Mouse (Mus musculus) mouse embryonic stem cell (cell line): ENCODE results near the gene Suco.

ENCODE experiments used
- in situ Hi-C, 2 experiments: fragments of 300-500 bp; cut with MboI; formaldehyde crosslinking; loops; 1 replicate in 1 of 2; 3 replicates in 1 of 2; pipeline ENCODE4 v1.14.3; 2019 to 2020; ENCODE audit warnings: low sequenced_read_pairs in 2 of 2, low pct_unique_long_range_greater_than_20kb in 1 of 2, mixed read lengths in 1 of 2; ENCODE audit not compliant: unreplicated experiment in 1 of 2

The Suco gene

DNA sequence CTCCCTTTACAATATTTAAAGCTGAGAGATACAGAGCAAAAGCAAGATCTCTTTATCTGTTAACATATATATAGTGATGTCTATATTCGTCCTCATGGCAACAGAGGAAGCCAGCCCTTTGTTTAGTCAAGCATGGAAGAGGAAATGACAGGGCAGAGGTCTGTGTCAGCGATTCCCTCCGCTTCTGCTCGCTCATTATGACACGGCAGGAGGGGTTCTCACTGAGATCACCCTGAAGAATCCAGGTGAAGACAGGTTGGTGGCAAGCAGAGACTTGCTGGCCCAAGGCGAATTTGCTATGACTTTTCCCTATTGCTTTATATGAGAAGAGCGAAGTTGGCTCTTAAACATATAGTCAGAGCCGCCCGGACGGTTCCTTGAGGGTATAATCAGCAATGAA, 19.6 kb upstream of the Suco start:
- in situ Hi-C loops: no loop called here

DNA sequence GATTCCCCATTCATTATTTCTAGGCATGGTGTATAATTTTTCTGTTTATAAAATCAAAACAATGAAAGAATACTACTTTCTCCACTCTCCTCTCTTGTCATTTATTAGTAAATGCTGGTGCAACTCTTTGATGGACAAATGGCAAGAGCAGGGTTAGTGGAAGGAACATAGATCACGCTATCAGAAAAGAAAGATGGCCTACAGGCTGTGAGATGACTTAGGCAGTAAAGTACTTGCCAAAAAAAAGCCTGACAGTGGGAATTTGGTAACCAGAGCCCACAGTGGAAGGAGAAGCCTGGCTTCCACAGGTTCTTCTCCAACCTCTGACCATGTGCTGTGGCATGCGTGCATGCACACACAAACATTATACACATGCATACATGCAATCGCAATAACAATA, 18.5 kb upstream of the Suco start:
- in situ Hi-C loops: no loop called here

DNA sequence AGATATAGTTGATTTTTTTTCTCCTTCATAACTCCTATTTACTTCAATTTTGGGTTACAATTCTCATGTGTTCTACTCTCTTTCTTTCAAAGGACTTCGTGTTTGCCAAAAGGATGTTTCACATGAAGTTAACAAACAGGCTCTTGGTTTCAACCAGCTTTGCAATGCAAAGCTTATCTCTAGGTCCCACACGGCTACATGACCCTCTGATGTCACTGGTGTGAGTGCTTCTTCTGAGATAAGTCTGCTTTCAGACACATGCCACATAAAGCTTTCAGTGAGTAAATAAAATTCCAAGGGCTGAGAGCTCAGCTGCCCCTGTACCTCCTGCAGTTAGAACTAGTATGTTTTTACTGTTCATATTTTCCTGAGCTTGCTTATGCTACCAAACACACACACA, 18.1 kb upstream of the Suco start:
- in situ Hi-C loops: no loop called here

DNA sequence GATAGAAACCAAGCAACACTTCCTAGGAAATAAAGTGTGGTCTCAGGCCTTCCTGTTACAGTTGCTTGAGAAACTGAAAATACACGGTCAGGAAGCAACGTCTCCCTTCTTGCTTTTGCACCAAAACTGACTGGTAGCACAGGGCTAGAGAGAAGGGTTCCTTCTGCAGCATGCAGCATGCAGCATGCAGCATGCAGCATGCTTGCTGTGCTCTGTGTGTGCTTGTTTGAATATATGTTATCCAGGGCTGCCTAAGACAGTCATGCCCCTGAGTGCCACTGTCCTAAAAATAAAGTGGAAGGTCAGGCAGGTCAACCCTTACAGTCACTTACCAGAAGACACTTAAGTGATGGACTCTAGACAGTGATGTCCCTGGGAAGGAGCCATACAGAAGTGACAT, 17.6 kb upstream of the Suco start:
- in situ Hi-C loops: no loop called here

DNA sequence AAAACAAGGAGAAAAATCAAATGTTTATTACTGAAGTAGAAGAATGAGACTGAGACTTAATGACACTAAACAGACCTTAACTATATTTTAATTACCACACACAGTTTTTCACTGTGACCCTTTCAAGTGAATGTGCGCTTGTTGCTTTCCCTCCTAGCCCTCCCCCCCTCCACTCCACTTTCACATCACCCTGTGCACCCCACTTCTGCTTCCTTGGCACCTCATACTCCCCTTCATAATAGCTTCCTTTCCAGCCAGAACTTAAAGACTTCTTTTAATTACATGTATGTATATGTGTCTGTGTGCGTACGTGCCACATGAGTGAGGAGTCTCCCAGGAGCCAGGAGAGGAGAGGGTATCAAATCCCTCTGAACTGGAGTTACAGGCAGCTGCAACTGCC, 12.3 kb upstream of the Suco start:
- in situ Hi-C loops: no loop called here

DNA sequence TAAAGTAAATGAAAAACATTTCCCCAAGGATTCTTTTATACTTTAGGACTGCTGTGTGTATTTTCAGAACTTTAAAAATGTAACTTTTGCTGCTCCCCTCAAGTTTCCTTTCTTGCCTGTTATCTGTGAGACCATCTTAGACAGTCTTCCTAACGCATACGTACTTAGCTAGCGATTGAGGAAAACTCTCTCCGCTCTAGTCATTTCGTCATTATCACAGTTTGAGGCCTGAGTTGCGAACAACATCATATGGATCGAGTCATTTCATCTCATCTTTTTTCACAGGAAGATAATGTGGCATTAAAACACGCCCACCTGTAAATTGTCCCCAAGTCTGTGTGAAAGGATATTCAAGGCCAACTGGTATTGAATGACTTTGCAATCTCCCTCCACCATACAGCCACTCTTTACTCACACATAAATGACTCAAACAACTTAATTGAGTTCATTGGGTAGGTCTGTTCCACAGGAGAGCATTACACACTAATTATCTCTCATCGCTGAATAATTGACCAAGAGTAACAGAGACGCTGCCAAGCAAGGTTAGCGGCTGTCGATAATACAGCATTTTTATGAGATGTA, 11.3 kb upstream of the Suco start:
- in situ Hi-C loops: no loop called here

DNA sequence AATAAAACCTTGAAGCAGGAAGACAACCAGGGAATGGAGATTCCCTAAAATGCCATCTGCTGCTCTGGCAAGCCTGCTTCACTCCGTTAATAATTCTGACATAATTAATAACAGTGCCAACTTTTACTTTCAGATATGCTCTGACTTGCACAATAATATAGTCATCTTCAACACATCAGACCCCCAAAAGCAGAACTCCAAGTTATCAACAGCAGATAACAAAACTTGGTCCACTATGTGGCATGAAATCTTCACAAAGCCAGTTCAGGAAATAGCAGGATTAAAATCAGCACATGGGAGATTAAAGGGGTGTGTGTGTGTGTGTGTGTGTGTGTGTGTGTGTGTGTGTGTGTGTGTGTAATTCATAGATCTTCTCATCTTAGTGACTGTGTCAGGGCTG, 9.3 kb upstream of the Suco start:
- in situ Hi-C loops: no loop called here

DNA sequence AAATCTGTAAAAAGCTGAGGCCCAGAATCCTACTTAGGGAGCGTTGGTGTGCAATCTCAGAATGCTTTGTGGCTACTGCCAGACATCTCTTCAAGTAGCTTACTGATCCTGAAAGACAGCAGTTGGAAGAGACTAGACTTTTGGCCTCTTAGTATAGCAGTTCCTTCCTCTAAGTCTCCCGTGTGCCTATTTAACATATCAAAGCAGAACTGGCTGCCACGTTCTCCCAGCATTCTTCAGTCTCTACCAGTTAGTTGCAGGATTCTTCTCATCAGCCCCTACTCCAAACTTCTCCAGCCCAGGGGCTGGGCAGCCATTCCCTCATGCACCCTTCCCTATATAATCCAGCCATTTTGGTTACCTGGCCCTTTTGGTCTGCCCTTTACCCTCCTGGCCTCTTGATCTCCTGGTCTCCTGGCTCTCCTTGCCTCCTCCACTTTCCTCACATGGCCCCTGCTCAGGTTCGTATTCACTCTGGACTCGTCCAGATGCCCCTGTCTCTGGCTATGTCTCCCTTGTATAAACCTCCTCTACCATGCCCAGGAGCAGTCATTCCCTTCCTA, 1.2 kb upstream of the Suco start:
- in situ Hi-C loops: no loop called here

DNA sequence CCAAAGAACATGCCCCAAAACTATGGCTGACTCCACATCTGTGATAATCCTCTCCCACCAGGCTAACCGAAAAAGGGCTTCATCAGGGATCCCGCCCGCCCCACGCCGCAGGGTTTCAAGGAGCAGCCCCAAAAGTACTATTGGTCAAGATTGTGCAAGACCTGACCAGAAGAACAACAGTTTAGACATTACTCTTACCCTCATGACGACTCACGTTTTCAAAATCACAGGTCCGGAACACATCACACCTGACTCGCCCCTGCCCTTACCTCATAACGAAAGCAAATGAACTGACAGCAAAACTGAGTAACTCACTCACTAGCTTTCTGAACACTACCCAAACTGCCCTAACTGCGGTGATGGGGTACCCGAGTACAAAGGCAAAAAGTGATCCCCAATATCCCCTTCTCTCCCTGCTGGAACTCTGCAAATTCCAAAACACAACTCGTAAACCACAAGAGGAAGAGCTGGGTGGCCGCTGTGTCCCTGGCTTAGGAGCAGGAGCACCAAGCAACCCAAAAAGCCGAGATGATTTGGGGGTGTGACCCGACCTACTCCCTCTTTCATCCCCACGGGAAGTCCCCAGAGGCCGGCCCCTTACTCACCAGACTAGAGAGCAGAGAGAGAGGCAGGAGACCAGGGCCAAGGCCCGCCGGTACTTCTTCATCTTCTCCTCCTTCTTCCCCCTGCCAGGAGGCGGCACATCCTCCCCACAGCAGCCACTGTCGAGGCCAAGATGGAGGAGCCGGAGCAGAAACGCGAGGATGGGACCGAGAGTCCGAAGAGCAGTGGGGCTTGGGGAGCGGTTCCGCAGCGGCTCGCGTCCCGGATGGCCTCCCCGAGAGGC, 553 bp downstream of the Suco start:
- in situ Hi-C loops: no loop called here

DNA sequence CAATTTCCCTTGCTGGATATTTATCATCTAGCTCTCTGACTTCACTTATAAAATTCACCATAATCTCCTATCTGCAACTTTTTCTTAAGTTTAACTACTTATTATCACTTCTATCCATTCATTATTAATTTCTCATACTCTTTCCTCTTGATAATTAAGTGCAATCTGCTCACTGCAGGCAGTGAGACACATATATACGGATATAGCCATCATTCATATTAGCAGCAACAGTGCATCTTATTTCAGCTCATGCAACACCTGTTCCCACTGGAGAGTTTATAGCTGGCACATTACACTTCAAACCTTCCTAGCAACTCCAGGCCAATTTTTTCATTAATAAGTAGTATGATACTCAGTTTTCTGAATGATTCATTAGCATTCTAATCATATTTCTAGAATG, 7.1 kb downstream of the Suco start:
- in situ Hi-C loops: no loop called here

DNA sequence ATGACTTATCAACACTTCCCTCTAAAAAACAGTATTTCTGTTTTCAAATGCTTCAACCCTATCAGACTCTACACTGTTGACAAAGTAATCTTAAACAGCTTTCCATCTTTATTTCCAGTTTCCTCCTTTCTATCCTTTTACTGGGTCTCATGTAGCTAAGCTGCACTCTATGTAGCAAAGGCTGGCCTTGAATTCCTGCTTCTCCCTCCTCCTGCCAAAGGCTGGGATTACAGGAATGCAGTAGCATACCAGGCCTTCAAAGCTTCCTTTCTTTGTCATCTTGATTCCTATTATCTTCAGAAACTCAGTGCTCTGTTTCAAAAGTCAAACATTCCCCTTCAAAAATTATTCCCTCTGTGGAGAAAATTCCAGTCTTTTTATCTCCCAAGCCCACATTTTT, 8.1 kb downstream of the Suco start:
- in situ Hi-C loops: no loop called here

DNA sequence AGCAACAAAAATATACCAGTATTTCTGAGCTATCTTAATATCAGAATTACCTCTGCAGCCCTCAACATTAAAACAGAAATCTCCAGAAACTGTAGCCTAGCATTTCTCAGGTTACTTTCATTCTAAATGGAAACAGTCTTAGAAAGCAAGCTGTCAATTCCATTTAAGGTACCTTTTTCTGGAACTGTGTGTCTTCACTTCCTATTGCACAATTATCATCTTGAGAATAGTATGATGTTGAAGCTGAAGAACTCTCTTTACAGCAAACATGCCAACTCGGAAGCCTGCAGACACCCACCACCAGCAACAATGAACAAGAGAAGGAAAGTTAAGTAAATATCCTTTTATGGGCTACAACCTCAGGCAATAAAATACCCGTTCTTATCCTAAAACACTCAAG, 12.7 kb downstream of the Suco start:
- in situ Hi-C loops: no loop called here

DNA sequence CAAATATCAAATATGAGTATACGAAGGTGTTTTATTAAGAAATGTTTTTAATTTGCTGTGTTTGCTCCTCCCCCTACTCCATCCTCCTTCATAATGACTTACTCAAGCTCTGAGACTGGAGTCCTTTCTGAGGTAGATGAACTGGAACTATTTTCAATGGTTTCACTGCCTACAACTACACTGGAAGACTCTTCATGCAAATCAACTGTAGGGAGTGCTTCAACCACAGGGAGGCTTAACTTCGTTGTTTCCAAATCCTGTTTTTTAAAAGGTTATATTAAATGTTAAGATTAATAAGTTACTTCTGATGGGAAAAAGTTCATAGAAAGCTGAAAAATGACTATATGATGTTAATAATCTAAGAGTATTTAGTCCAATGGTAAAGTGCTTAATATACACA, 17.2 kb downstream of the Suco start:
- in situ Hi-C loops: no loop called here

DNA sequence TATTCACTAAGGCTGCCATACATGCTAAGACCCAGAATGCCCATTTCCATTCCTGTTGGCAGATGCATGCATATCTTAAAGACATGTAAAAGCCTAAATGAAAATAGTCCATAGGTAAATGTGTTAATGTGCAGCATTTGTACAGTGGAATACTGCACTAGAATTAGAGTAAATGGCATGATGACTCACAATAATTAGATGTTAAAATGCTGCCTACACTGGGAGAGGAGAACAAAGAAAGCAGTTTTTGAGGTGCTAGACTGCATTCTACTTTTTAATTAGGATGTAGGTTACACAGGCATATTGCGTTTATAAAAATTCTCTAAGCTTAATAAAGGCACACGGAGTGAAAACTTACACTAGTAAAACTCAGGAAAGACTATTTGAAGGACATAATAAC, 49.8 kb downstream of the Suco start:
- in situ Hi-C loops: loop anchor here in 1 of 2 experiments (25.0 kb wide), 1 partner anchor 886 kb away; no protein-coding TSS in a partner anchor

DNA sequence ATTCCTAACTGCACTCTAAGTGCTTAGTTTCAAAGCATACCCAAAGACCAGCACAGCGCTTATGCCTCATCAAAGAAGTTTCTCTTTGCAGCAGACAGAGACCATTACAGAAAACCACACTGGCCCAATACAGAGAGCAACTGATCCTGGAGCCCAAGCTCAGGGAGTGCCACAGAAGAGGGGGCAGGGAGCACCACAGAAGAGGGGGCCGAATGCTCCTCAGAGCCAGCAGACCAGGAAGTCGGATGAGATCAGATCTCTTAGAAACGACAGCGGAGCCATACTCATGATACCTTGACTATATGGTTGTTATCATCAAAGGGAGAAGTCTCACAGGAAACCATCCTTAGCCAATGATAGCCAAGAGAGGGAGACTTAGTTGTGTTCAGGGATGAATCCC, 67.1 kb downstream of the Suco start:
- in situ Hi-C loops: no loop called here

DNA sequence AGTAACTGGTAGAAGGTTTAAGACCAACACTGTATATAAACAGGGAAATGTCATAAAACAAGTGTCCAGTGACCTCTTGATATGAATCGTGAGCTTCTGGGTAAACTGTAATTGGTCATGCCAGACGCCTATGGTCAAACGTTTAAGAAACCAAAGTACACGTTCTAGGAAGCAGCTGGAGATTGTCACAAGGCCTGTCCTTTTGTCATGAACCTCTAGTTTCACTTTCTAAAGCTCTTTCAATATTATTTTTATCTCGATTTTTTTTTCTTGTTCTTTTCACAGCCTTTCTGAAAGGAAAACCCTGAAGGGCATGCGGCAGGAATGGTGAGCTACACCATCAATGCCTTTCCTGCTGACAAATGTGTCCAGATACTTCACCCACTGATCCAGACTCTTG, 67.5 kb downstream of the Suco start:
- in situ Hi-C loops: no loop called here

DNA sequence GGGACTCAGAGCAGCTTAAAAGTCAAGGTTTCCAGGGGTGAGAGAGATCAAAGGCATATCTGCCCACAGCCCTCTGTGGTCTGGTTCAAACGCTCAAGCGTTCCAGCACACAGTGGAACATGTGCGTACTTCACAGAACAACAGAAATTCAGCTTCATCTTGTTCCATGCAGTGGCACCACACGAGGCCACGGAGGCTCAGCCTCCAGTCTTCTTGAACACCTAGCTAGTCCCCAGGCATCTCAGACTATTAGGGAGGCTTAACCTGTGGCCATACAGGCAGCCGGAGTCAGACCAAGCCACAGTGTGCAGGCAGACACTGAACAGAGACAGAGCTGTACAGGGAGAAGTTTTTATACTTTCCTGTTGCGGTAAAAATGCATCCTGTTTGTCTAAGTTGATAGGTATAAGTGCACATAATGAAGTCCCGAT, 71.9 kb downstream of the Suco start:
- in situ Hi-C loops: no loop called here

DNA sequence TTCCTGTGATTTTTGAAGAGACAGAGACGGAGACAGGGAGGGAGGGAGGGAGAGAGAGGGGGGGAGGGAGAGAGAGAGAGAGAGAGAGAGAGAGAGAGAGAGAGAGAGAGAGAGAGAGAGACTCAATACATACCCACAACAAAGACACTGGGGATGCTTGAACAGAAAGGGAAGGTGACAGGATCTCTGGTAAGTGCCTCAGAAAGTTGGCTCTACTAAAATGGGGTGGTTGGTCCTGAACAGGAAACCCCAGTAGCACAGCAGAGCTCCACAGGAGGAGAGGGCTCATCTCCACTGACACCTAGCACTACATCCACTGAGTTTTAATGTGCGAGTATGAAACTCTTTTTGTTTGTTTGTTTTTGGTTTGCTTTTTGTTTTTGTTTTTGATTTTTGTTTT, 75.2 kb downstream of the Suco start:
- in situ Hi-C loops: no loop called here

DNA sequence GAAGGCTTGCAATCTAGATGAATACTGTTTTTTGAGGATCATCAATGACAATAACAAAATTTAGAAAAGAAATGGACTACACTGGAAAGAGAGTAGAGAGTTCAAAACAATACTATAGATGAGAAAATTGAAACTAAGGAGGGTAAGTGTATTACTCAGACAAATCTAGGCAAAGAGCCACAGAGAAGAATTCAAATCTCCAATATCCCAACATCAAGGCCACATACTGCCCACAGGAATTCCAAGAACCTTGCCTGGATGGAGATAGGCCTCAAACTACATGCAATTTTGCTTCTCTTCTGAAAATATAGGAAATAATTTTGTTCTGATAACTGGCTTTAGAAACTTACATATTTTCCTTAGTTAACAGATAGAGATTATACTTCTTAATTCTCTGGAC, 76.2 kb downstream of the Suco start:
- in situ Hi-C loops: no loop called here

DNA sequence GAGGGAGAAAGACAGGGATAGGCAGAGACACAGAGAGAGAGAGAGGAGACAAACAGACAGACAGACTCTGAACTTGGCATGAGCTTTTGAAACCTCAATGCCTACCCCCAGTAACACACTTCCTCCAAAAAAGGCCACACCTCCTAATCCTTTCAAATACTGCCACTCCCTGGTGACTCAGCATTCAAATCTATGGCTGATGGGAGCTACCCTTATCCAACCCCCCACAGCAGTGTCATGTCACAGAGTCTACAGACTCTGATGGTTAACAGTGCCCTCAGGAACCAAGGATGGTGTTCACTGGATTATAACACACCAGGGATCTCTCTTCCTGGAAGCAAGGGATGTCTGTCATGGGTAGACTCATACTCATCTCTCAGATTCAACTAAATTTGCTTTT, 76.7 kb downstream of the Suco start:
- in situ Hi-C loops: no loop called here
